Mouse (Mus musculus) cerebellum, adult 2 months (tissue): ENCODE measurements around the gene Creb3l2.

Experiments
- CTCF ChIP-seq: fragments of 200-500 bp; IDR thresholded peaks from 2 replicates; pipeline ENCODE4 v1.5.1; 2011; ENCODE audit warnings: low read depth, mild to moderate bottlenecking, control low read depth, low read length, moderate library complexity, borderline replicate concordance; ENCODE audit not compliant: insufficient read depth
- POLR2A ChIP-seq: fragments of 200-500 bp; IDR thresholded peaks from 2 replicates; pipeline ENCODE4 v1.6.1; 2011; ENCODE audit warnings: low read length, control low read depth, borderline replicate concordance; ENCODE audit not compliant: insufficient read depth

DNA sequence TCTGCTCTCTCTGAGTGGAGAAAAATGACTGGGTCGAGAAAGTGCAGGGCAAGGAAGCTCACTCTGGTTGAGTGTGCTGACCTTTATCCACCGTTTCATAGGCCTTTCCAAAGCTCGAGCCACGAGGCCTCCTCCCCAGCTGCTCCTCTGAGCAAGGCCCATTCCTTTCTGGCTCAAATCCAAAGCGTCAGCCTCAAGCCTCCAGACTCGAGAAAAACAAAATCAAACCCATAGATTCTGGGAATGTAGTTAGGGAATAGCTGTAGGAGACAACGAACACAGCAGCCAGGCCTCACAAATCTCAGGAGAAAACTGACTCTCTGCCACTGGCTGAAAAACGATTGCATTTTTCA lies 115.4 kb downstream of the Creb3l2 start:
- TF ChIP-seq CTCF (no peak), POLR2A (no peak)
